Mouse (Mus musculus): Measurements from ENCODE around the gene Olfr1219. TPM values are rescaled to one million over a fixed set of nuclear protein-coding genes. Genes with fewer than 3 reads are reported as not detected.

The Olfr1219 gene
- not detected in 2 replicates for polyA plus RNA-seq (2015; fragmentation: Nextera tagmentation; extraction: Ambion mirVana)

GRCm38 (mm10) chr2:89083413-89083812, at the start of gene Olfr1219:
Olfr1219 (minus strand) TSS chr2:89083513.
- 38% methylated on average over 1 of the region's 1 CpGs for WGBS
- H3K27ac ChIP-seq: no peak within 1 kb of the TSS
- no peaks in the 10 kb centered on the region for H3K36me3 ChIP-seq
- H3K27me3 ChIP-seq (replicated peaks): no peaks in the 10 kb centered on the region
- no peak for ATAC-seq (ENCODE audit: insufficient read depth, low FRiP score, low read depth)
- no peaks in the 10 kb centered on the region for H3K4me1 ChIP-seq
- H3K4me3 ChIP-seq (replicated peaks): no peak within 1 kb of the TSS
- H3K9me3 ChIP-seq: no peaks in the 10 kb centered on the region
- no peak within 1 kb of the TSS for H3K9ac ChIP-seq
- H3K4me2 ChIP-seq: no peak within 1 kb of the TSS

- 61% methylated on average over 3 of the region's 3 CpGs for WGBS
Measured at GRCm38 (mm10) chr2:89132954-89133353, 49.6 kb upstream of the Olfr1219 start, which contains the start of gene Olfr1222. Olfr1222 (minus strand) TSS chr2:89133054.

GRCm38 (mm10) chr2:89117183-89117582, 33.9 kb upstream of the Olfr1219 start, which contains the start of gene Olfr1221:
Olfr1221 (minus strand) TSS chr2:89117283.
- no peak for ATAC-seq (ENCODE audit: insufficient read depth, low FRiP score, low read depth)
- 74% methylated on average over 2 of the region's 2 CpGs for WGBS

More at GRCm38 (mm10) chr2:89132954-89133353, 49.6 kb upstream of the Olfr1219 start, which contains the start of gene Olfr1222:
- Histone ChIP-seq H3K27ac (no peak within 1 kb of the TSS), H3K4me3 (replicated peaks) (no peak within 1 kb of the TSS), H3K36me3 (no peaks in the 10 kb centered on the region), H3K4me2 (no peak within 1 kb of the TSS), H3K27me3 (replicated peaks) (no peaks in the 10 kb centered on the region), H3K9me3 (no peaks in the 10 kb centered on the region), H3K4me1 (no peaks in the 10 kb centered on the region), H3K9ac (no peak within 1 kb of the TSS)
- ATAC-seq (ENCODE audit: insufficient read depth, low FRiP score, low read depth): no peak

GRCm38 (mm10) chr2:89106735-89107134, 23.4 kb upstream of the Olfr1219 start, which contains the start of gene Olfr1220:
Olfr1220 (minus strand) TSS chr2:89106835.
- H3K27me3 ChIP-seq (replicated peaks): no peaks in the 10 kb centered on the region
- no peak within 1 kb of the TSS for H3K4me3 ChIP-seq (replicated peaks)
- no peak within 1 kb of the TSS for H3K27ac ChIP-seq
- WGBS: 76% methylated on average over 3 of the region's 3 CpGs
- H3K9me3 ChIP-seq: no peaks in the 10 kb centered on the region
- no peak within 1 kb of the TSS for H3K9ac ChIP-seq
- no peaks in the 10 kb centered on the region for H3K36me3 ChIP-seq
- no peak within 1 kb of the TSS for H3K4me2 ChIP-seq
- no peaks in the 10 kb centered on the region for H3K4me1 ChIP-seq
- ATAC-seq (ENCODE audit: insufficient read depth, low FRiP score, low read depth): no peak

More at GRCm38 (mm10) chr2:89117183-89117582, 33.9 kb upstream of the Olfr1219 start, which contains the start of gene Olfr1221:
- no peaks in the 10 kb centered on the region for H3K27me3 ChIP-seq (replicated peaks)
- H3K9ac ChIP-seq: no peak within 1 kb of the TSS
- H3K36me3 ChIP-seq: no peaks in the 10 kb centered on the region
- H3K27ac ChIP-seq: no peak within 1 kb of the TSS
- no peaks in the 10 kb centered on the region for H3K9me3 ChIP-seq
- H3K4me3 ChIP-seq (replicated peaks): no peak within 1 kb of the TSS
- no peaks in the 10 kb centered on the region for H3K4me1 ChIP-seq
- H3K4me2 ChIP-seq: no peak within 1 kb of the TSS

- no peaks in the 10 kb centered on the region for H3K27me3 ChIP-seq (replicated peaks)
- ATAC-seq (ENCODE audit: insufficient read depth, low FRiP score, low read depth): no peak
- H3K27ac ChIP-seq: no peak overlapping the region
- no peak overlapping the region for H3K9ac ChIP-seq
- no peaks in the 10 kb centered on the region for H3K9me3 ChIP-seq
- H3K4me2 ChIP-seq: no peak overlapping the region
- H3K36me3 ChIP-seq: no peaks in the 10 kb centered on the region
- no peak overlapping the region for H3K4me3 ChIP-seq (replicated peaks)
- no peaks in the 10 kb centered on the region for H3K4me1 ChIP-seq
Measured at GRCm38 (mm10) chr2:89105651-89106050, 22.3 kb upstream of the Olfr1219 start.

GRCm38 (mm10) chr2:89093848-89094247, 10.5 kb upstream of the Olfr1219 start:
- Histone ChIP-seq H3K9ac (no peak overlapping the region), H3K4me3 (replicated peaks) (no peak overlapping the region), H3K4me1 (no peaks in the 10 kb centered on the region), H3K27ac (no peak overlapping the region), H3K36me3 (no peaks in the 10 kb centered on the region), H3K4me2 (no peak overlapping the region), H3K9me3 (no peaks in the 10 kb centered on the region), H3K27me3 (replicated peaks) (no peaks in the 10 kb centered on the region)
- WGBS: 88% methylated on average over 1 of the region's 1 CpGs
- ATAC-seq (ENCODE audit: insufficient read depth, low FRiP score, low read depth): no peak

GRCm38 (mm10) chr2:89081487-89081886, 1.8 kb downstream of the Olfr1219 start:
- no peaks in the 10 kb centered on the region for H3K36me3 ChIP-seq
- no peaks in the 10 kb centered on the region for H3K9me3 ChIP-seq
- no peak overlapping the region for H3K27ac ChIP-seq
- no peak overlapping the region for H3K4me2 ChIP-seq
- H3K4me1 ChIP-seq: no peaks in the 10 kb centered on the region
- no peak overlapping the region for H3K4me3 ChIP-seq (replicated peaks)
- ATAC-seq (ENCODE audit: insufficient read depth, low FRiP score, low read depth): no peak
- no peaks in the 10 kb centered on the region for H3K27me3 ChIP-seq (replicated peaks)
- no peak overlapping the region for H3K9ac ChIP-seq

GRCm38 (mm10) chr2:89061087-89061486, 22.2 kb downstream of the Olfr1219 start, which contains the start of gene Olfr1218:
Olfr1218 (minus strand) TSS chr2:89061187.
- no peak within 1 kb of the TSS for H3K27ac ChIP-seq
- no peaks in the 10 kb centered on the region for H3K27me3 ChIP-seq (replicated peaks)
- H3K4me2 ChIP-seq: no peak within 1 kb of the TSS
- H3K4me3 ChIP-seq (replicated peaks): no peak within 1 kb of the TSS
- no peak within 1 kb of the TSS for H3K9ac ChIP-seq
- no peak for ATAC-seq (ENCODE audit: insufficient read depth, low FRiP score, low read depth)
- no peaks in the 10 kb centered on the region for H3K36me3 ChIP-seq
- no peaks in the 10 kb centered on the region for H3K9me3 ChIP-seq
- no peaks in the 10 kb centered on the region for H3K4me1 ChIP-seq

- Histone ChIP-seq H3K36me3 (no peaks in the 10 kb centered on the region), H3K27ac (no peak within 1 kb of the TSS), H3K4me1 (no peaks in the 10 kb centered on the region), H3K27me3 (replicated peaks) (no peaks in the 10 kb centered on the region), H3K9me3 (no peaks in the 10 kb centered on the region), H3K4me3 (replicated peaks) (no peak within 1 kb of the TSS), H3K4me2 (no peak within 1 kb of the TSS), H3K9ac (no peak within 1 kb of the TSS)
- WGBS: 63% methylated on average over 2 of the region's 2 CpGs
- ATAC-seq (ENCODE audit: insufficient read depth, low FRiP score, low read depth): no peak
Measured at GRCm38 (mm10) chr2:89031965-89032364, 51.3 kb downstream of the Olfr1219 start, which contains the start of gene Olfr1217. Olfr1217 (minus strand) TSS chr2:89032065.

Other genes starting within 250 kb of the Olfr1219 start
- not detected in 2 replicates for gene Olfr1204, start 234.2 kb downstream of the Olfr1219 start, polyA plus RNA-seq (2015; fragmentation: Nextera tagmentation; extraction: Ambion mirVana)
- not detected in 2 replicates for gene Olfr1206, start 220.3 kb downstream of the Olfr1219 start, polyA plus RNA-seq (2015; fragmentation: Nextera tagmentation; extraction: Ambion mirVana)
- not detected in 2 replicates for gene Olfr1208, start 181.2 kb downstream of the Olfr1219 start, polyA plus RNA-seq (2015; fragmentation: Nextera tagmentation; extraction: Ambion mirVana)
- gene Olfr1209, start 168.4 kb downstream of the Olfr1219 start, polyA plus RNA-seq (2015; fragmentation: Nextera tagmentation; extraction: Ambion mirVana): not detected in 2 replicates
- gene Olfr1211, start 145.4 kb downstream of the Olfr1219 start, polyA plus RNA-seq (2015; fragmentation: Nextera tagmentation; extraction: Ambion mirVana): not detected in 2 replicates
- not detected in 2 replicates for gene Olfr1212, start 129.5 kb downstream of the Olfr1219 start, polyA plus RNA-seq (2015; fragmentation: Nextera tagmentation; extraction: Ambion mirVana)
- not detected in 2 replicates for gene Gm13762, start 103.2 kb downstream of the Olfr1219 start, polyA plus RNA-seq (2015; fragmentation: Nextera tagmentation; extraction: Ambion mirVana)
- gene Olfr1214, start 90.9 kb downstream of the Olfr1219 start, polyA plus RNA-seq (2015; fragmentation: Nextera tagmentation; extraction: Ambion mirVana): not detected in 2 replicates
- gene Olfr1215, start 76.5 kb downstream of the Olfr1219 start, polyA plus RNA-seq (2015; fragmentation: Nextera tagmentation; extraction: Ambion mirVana): not detected in 2 replicates
- not detected in 2 replicates for gene Olfr1216, start 65.2 kb downstream of the Olfr1219 start, polyA plus RNA-seq (2015; fragmentation: Nextera tagmentation; extraction: Ambion mirVana)
- gene Olfr1217, start 51.4 kb downstream of the Olfr1219 start, polyA plus RNA-seq (2015; fragmentation: Nextera tagmentation; extraction: Ambion mirVana): not detected in 2 replicates
- gene Olfr1218, start 22.3 kb downstream of the Olfr1219 start, polyA plus RNA-seq (2015; fragmentation: Nextera tagmentation; extraction: Ambion mirVana): not detected in 2 replicates
- gene Olfr1220, start 23.3 kb upstream of the Olfr1219 start, polyA plus RNA-seq (2015; fragmentation: Nextera tagmentation; extraction: Ambion mirVana): not detected in 2 replicates
- not detected in 2 replicates for gene Olfr1221, start 33.8 kb upstream of the Olfr1219 start, polyA plus RNA-seq (2015; fragmentation: Nextera tagmentation; extraction: Ambion mirVana)
- gene Olfr1222, start 49.5 kb upstream of the Olfr1219 start, polyA plus RNA-seq (2015; fragmentation: Nextera tagmentation; extraction: Ambion mirVana): not detected in 2 replicates
- not detected in 2 replicates for gene Olfr1223, start 68.0 kb upstream of the Olfr1219 start, polyA plus RNA-seq (2015; fragmentation: Nextera tagmentation; extraction: Ambion mirVana)
- gene Olfr1224-ps1, start 80.6 kb upstream of the Olfr1219 start, polyA plus RNA-seq (2015; fragmentation: Nextera tagmentation; extraction: Ambion mirVana): not detected in 2 replicates
- not detected in 2 replicates for gene Olfr1225, start 91.2 kb upstream of the Olfr1219 start, polyA plus RNA-seq (2015; fragmentation: Nextera tagmentation; extraction: Ambion mirVana)
- not detected in 2 replicates for gene Olfr1226, start 116.5 kb upstream of the Olfr1219 start, polyA plus RNA-seq (2015; fragmentation: Nextera tagmentation; extraction: Ambion mirVana)
- not detected in 2 replicates for gene Olfr1228, start 170.5 kb upstream of the Olfr1219 start, polyA plus RNA-seq (2015; fragmentation: Nextera tagmentation; extraction: Ambion mirVana)
- not detected in 2 replicates for gene Olfr1229, start 204.5 kb upstream of the Olfr1219 start, polyA plus RNA-seq (2015; fragmentation: Nextera tagmentation; extraction: Ambion mirVana)
- gene Olfr1230, start 213.8 kb upstream of the Olfr1219 start, polyA plus RNA-seq (2015; fragmentation: Nextera tagmentation; extraction: Ambion mirVana): not detected in 2 replicates
- not detected in 2 replicates for gene Olfr1231, start 223.6 kb upstream of the Olfr1219 start, polyA plus RNA-seq (2015; fragmentation: Nextera tagmentation; extraction: Ambion mirVana)
- not detected in 2 replicates for gene Olfr1232, start 246.2 kb upstream of the Olfr1219 start, polyA plus RNA-seq (2015; fragmentation: Nextera tagmentation; extraction: Ambion mirVana)

Measured in stomach, embryonic 15.5 days (tissue).